Comparison of ENCODE assay signal across 14 mouse cellular contexts in genomic region chr5:125534168-125534610, GRCm38 (mm10). TPM values are rescaled to one million over a fixed set of nuclear protein-coding genes. Genes with fewer than 3 reads are reported as not detected.
DNase-seq lines count a peak whose midpoint lies in the region; ATAC-seq lines count a peak whose summit lies in the region.
"Had no signal": no experiment of that assay in that cellular context is flagged by ENCODE, and none has a peak within 500 bp of the region (broad histone marks: within the 10 kb centered on the region; RNA-seq: fewer than 3 reads in every experiment).

No protein-coding gene starts in this region.

- 10% methylated on average over 7 of the region's 7 CpGs for WGBS in midbrain, embryonic 10.5 days
- 11% methylated on average over 7 of the region's 7 CpGs for WGBS in neural tube, embryonic 15.5 days

- peaks cover 86% of the 10 kb centered on the region for H3K27me3 ChIP-seq in midbrain, embryonic 10.5 days (ENCODE audit: low read depth, poor library complexity, severe bottlenecking)
- peaks cover 46% of the 10 kb centered on the region for H3K27me3 ChIP-seq in neural tube, embryonic 15.5 days (replicated peaks)

- peak; percentile 29 for ATAC-seq in frontal cortex, adult (ENCODE audit: low TSS enrichment)
- no peak for ATAC-seq in neural tube, embryonic 15.5 days (ENCODE audit: low FRiP score)

- H3K4me2 ChIP-seq in neural tube, embryonic 15.5 days: peak overlapping the region; percentile 96

- H3K9me3 ChIP-seq in midbrain, embryonic 10.5 days (replicated peaks): no peaks in the 10 kb centered on the region
- no peaks in the 10 kb centered on the region for H3K9me3 ChIP-seq in neural tube, embryonic 15.5 days (replicated peaks)

- no peak for DNase-seq in frontal cortex, postnatal 10 days (ENCODE audit: low spot score in 2 of 2)
- DNase-seq in left cerebral cortex, postnatal 14 days (ENCODE audit: low spot score in 2 of 2): peak; percentile 37 to 82
- DNase-seq in left cerebral cortex, postnatal 10 days (ENCODE audit: extremely low spot score in 1 of 2, low spot score in 2 of 2): no peak
- no peak for DNase-seq in midbrain, embryonic 10.5 days (ENCODE audit: low spot score)
- no peak for DNase-seq in cerebellum, postnatal 4 days (ENCODE audit: low spot score in 2 of 2)
- DNase-seq in natural killer cell, adult 2 months (ENCODE audit: low spot score in 2 of 2): no peak
- DNase-seq: cerebellum, postnatal 36 days; heart, postnatal 36 days; kidney, postnatal 36 days had no signal

- peak overlapping the region; percentile 73 for H3K9ac ChIP-seq in neural tube, embryonic 15.5 days (replicated peaks)

- H3K36me3 ChIP-seq in midbrain, embryonic 10.5 days: no peaks in the 10 kb centered on the region
- no peaks in the 10 kb centered on the region for H3K36me3 ChIP-seq in neural tube, embryonic 15.5 days

- H3K4me3 ChIP-seq in midbrain, embryonic 10.5 days: peak overlapping the region; percentile 69
- peak overlapping the region; percentile 63 for H3K4me3 ChIP-seq in neural tube, embryonic 15.5 days (replicated peaks)
- H3K4me3 ChIP-seq: myocyte had no signal

- H3K27ac ChIP-seq in midbrain, embryonic 10.5 days (replicated peaks): no peak overlapping the region; the same call in 1 of the 2 replicates
- H3K27ac ChIP-seq in neural tube, embryonic 15.5 days (replicated peaks): peak overlapping the region; percentile 76
- H3K27ac ChIP-seq: stomach, postnatal 0 days had no signal

- intact Hi-C loops in left cerebral cortex, postnatal 14 days (cut with DNase I): loop anchor here (5.0 to 10.0 kb wide), 5 partner anchors 43 to 863 kb away; no protein-coding TSS in a partner anchor
- intact Hi-C loops in left cerebral cortex, postnatal 10 days (cut with DNase I): loop anchor here (5.0 to 10.0 kb wide), 7 partner anchors 221 to 1281 kb away; no protein-coding TSS in a partner anchor

- peaks cover 44% of the 10 kb centered on the region for H3K4me1 ChIP-seq in midbrain, embryonic 10.5 days
- peaks cover 37% of the 10 kb centered on the region for H3K4me1 ChIP-seq in neural tube, embryonic 15.5 days

RNA-seq across cellular contexts. Expression of gene Tmem132b, which starts 2.6 kb away (rescaled TPM):
- 100 to 1,000 TPM; 136 to 152 TPM for total RNA-seq in left cerebral cortex, postnatal 14 days (2021)
- total RNA-seq in left cerebral cortex, postnatal 10 days (2021): 100 to 1,000 TPM; 109 to 114 TPM
- 0.20 and 0.29 TPM in 2 replicates for polyA plus RNA-seq in midbrain, embryonic 10.5 days (2016; fragmentation: Nextera tagmentation; extraction: Ambion mirVana)
- polyA plus RNA-seq in neural tube, embryonic 15.5 days (2015; fragmentation: Nextera tagmentation; extraction: Ambion mirVana): 4.9 and 5.6 TPM in 2 replicates
- total RNA-seq: heart, postnatal 36 days had no signal
- polyA plus RNA-seq: lung, embryonic 16.5 days had no signal

RNA-seq across cellular contexts. Expression of gene Aacs, which starts 58.6 kb away (rescaled TPM):
- 10 to 100 TPM; 62.2 to 68.4 TPM for total RNA-seq in left cerebral cortex, postnatal 14 days (2021)
- total RNA-seq in left cerebral cortex, postnatal 10 days (2021): 10 to 100 TPM; 84.1 to 96.1 TPM
- 63.9 and 71.5 TPM in 2 replicates for polyA plus RNA-seq in midbrain, embryonic 10.5 days (2016; fragmentation: Nextera tagmentation; extraction: Ambion mirVana)
- 92.1 and 103 TPM in 2 replicates for polyA plus RNA-seq in neural tube, embryonic 15.5 days (2015; fragmentation: Nextera tagmentation; extraction: Ambion mirVana)

Comparison
In these comparisons a context has a peak if more than half of its experiments do, and no peak if none do; other contexts are left out.
1. DNase-seq: peak in left cerebral cortex, postnatal 14 days (2 of 2); none in frontal cortex, postnatal 10 days (0 of 2), left cerebral cortex, postnatal 10 days (0 of 2), midbrain, embryonic 10.5 days (single experiment), cerebellum, postnatal 4 days (0 of 2) and natural killer cell, adult 2 months (0 of 2).